Mouse (Mus musculus) heart, adult 11 months (tissue): ENCODE data around the gene Gm28053.

Experiments
- DNase-seq: peaks from one replicate; pipeline ENCODE4 v3.0.0; 2022

Gene Gm28053

GRCm38 (mm10) chr6:48696830-48697554 is 21.4 kb upstream of the Gm28053 start:
- DNase-seq: peak; percentile 85

GRCm38 (mm10) chr6:48697555-48697930 is 20.9 kb upstream of the Gm28053 start:
- DNase-seq: peak; percentile 89

- peak; percentile 86 for DNase-seq
Observed at GRCm38 (mm10) chr6:48698066-48698856, 20.1 kb upstream of the Gm28053 start.

GRCm38 (mm10) chr6:48698888-48699287 is 19.5 kb upstream of the Gm28053 start:
- peak; percentile 92 for DNase-seq

- DNase-seq: peak; percentile 98
Observed at GRCm38 (mm10) chr6:48700251-48701075, 17.9 kb upstream of the Gm28053 start.

- peak; percentile 82 for DNase-seq
Observed at GRCm38 (mm10) chr6:48702146-48702545, 16.3 kb upstream of the Gm28053 start.

GRCm38 (mm10) chr6:48702601-48703000 is 15.8 kb upstream of the Gm28053 start:
- peak; percentile 89 for DNase-seq

GRCm38 (mm10) chr6:48704146-48704545 is 14.3 kb upstream of the Gm28053 start:
- peak; percentile 86 for DNase-seq

GRCm38 (mm10) chr6:48706130-48706529 is 12.3 kb upstream of the Gm28053 start:
- DNase-seq: no peak

GRCm38 (mm10) chr6:48720326-48720725 is 1.9 kb downstream of the Gm28053 start:
- peak; percentile 22 for DNase-seq

- DNase-seq: peak; percentile 76
Observed at GRCm38 (mm10) chr6:48723468-48723867, 5.1 kb downstream of the Gm28053 start.

- DNase-seq: peak; percentile 98
Observed at GRCm38 (mm10) chr6:48725476-48725875, 7.1 kb downstream of the Gm28053 start.

GRCm38 (mm10) chr6:48727761-48728160 is 9.4 kb downstream of the Gm28053 start:
- peak; percentile 53 for DNase-seq

- peak; percentile 93 for DNase-seq
Observed at GRCm38 (mm10) chr6:48732864-48733304, 14.5 kb downstream of the Gm28053 start.

- no peak for DNase-seq
Observed at GRCm38 (mm10) chr6:48733660-48734059, 15.3 kb downstream of the Gm28053 start.

GRCm38 (mm10) chr6:48737053-48737452 is 18.6 kb downstream of the Gm28053 start:
- no peak for DNase-seq

- DNase-seq: peak; percentile 90
Observed at GRCm38 (mm10) chr6:48737688-48738087, 19.3 kb downstream of the Gm28053 start.

- DNase-seq: peak; percentile 98
Observed at GRCm38 (mm10) chr6:48738961-48739779, 20.8 kb downstream of the Gm28053 start, which contains the start of gene Gimap1. TSS of gene Gimap1 (plus strand) at chr6:48739054.

- peak; percentile 64 for DNase-seq
Observed at GRCm38 (mm10) chr6:48739780-48740055, 21.3 kb downstream of the Gm28053 start.

GRCm38 (mm10) chr6:48740501-48741169 is 22.2 kb downstream of the Gm28053 start:
- DNase-seq: peak; percentile 74

- peak; percentile 93 for DNase-seq
Observed at GRCm38 (mm10) chr6:48741273-48741672, 22.9 kb downstream of the Gm28053 start.

- peak; percentile 89 for DNase-seq
Observed at GRCm38 (mm10) chr6:48741711-48742206, 23.4 kb downstream of the Gm28053 start.
